Mouse (Mus musculus) intestine, postnatal 0 days (tissue): ENCODE measurements around the gene Thbs4. TPM values are rescaled to one million over a fixed set of nuclear protein-coding genes. Genes with fewer than 3 reads are reported as not detected.
A peak's percentile ranks its signal among the peaks of the same experiment; 100 is the strongest.

Experiments used
- ATAC-seq: fragments of 200-750 bp; cut with Nextera tagmentation; 2 replicates; pipeline ENCODE4 v1.8.0; 2017; ENCODE audit warnings: mild to moderate bottlenecking, moderate TSS enrichment, moderate library complexity
- H3K27ac ChIP-seq: fragments of 300-500 bp; sonication (generic); 2 replicates; pipeline ENCODE4 v1.5.1; 2014; ENCODE audit warnings: mild to moderate bottlenecking, low read depth, low read length, moderate library complexity
- H3K27me3 ChIP-seq: fragments of 300-500 bp; sonication (generic); replicated peaks from 2 replicates; pipeline ENCODE4 v1.6.1; 2014; ENCODE audit warnings: low read length, mixed read lengths; ENCODE audit not compliant: control insufficient read depth, insufficient read depth
- H3K36me3 ChIP-seq: fragments of 300-500 bp; sonication (generic); 2 replicates; pipeline ENCODE4 v1.6.1; 2014; ENCODE audit warnings: mild to moderate bottlenecking, moderate library complexity; ENCODE audit not compliant: control insufficient read depth, insufficient read depth
- H3K4me1 ChIP-seq: fragments of 300-500 bp; sonication (generic); replicated peaks from 2 replicates; pipeline ENCODE4 v1.6.1; 2014; ENCODE audit warnings: antibody characterized with exemption, low read length, mixed read lengths; ENCODE audit not compliant: control insufficient read depth, insufficient read depth
- H3K4me2 ChIP-seq: fragments of 300-500 bp; sonication (generic); replicated peaks from 2 replicates; pipeline ENCODE4 v1.6.1; 2014; ENCODE audit warnings: low read depth, mild to moderate bottlenecking, moderate library complexity
- H3K4me3 ChIP-seq: fragments of 300-500 bp; sonication (generic); 2 replicates; pipeline ENCODE4 v1.5.1; 2014; ENCODE audit warnings: low read depth, low read length
- H3K9ac ChIP-seq: fragments of 300-500 bp; sonication (generic); 2 replicates; pipeline ENCODE4 v1.6.1; 2014; ENCODE audit warnings: mild to moderate bottlenecking, low read depth, low read length
- H3K9me3 ChIP-seq: fragments of 300-500 bp; sonication (generic); 2 replicates; pipeline ENCODE4 v1.6.1; 2016; ENCODE audit warnings: mixed run types; ENCODE audit not compliant: control insufficient read depth
- CTCF ChIP-seq: sonication (generic); IDR thresholded peaks from 2 replicates; pipeline ENCODE4 v1.5.1; 2016; ENCODE audit warnings: low read depth, mild to moderate bottlenecking, control low read depth, antibody characterized with exemption, moderate library complexity
- WGBS: fragments of 180-500 bp; shearing (Covaris S2); extraction: QIAGEN DNeasy Blood & Tissue Kit; methylation state at CpG from one replicate; pipeline ENCODE4 v1.1.7; 2014; 5-methylcytosine and 5-hydroxymethylcytosine counted together
- polyA plus RNA-seq: library from polyadenylated mRNA; unstranded; fragments of >200 nt; fragmentation: Nextera tagmentation; extraction: Ambion mirVana; gene quantifications from 2 replicates; pipeline ENCODE4 v1.2.1, GENCODE M21; 2015

The Thbs4 gene
- polyA plus RNA-seq, 1 experiment from 2014 or later: 7.1 TPM

DNA sequence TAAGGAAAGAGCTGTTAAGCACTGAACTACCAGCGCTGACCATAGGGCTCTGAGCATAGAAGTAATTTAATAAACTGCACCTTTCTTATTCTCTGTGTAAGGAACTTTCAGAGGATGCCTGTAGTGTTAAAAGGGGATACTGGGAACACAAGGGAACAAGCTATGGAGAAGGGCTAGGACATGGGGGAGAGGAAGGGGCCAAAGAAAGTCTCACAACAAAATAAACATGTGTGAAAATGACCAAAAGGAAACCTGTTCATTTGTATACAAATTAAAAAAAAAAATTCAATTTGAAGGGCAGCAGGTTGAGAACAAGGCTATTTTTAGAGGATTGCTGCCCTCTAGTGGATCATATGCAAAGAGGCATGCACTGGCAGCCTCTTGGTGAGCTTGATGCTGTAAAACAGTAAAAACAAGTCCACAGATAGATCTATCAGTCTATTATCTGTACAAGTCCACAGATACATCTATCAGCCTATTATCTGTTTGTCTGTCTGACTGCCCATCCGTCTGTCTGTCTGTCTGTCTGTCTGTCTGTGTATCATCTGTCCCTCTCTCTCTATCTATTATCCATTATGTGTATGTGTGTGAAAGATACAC is 53.8 kb downstream of the Thbs4 start:
- WGBS: 8% methylated on average over 2 of the region's 2 CpGs
- H3K4me2 ChIP-seq: no peak overlapping the region
- no peaks in the 10 kb centered on the region for H3K9me3 ChIP-seq
- H3K36me3 ChIP-seq: no peaks in the 10 kb centered on the region
- H3K9ac ChIP-seq: no peak overlapping the region
- no peak for ATAC-seq
- H3K27me3 ChIP-seq: no peaks in the 10 kb centered on the region
- H3K4me1 ChIP-seq: no peaks in the 10 kb centered on the region
- H3K4me3 ChIP-seq: no peak overlapping the region
- TF ChIP-seq CTCF: peak; percentile 83
- no peak overlapping the region for H3K27ac ChIP-seq

GRCm38 (mm10) chr13:92739858-92740257 is 54.8 kb downstream of the Thbs4 start:
- TF ChIP-seq CTCF: no peak
- Histone ChIP-seq H3K9ac (no peak overlapping the region), H3K4me2 (no peak overlapping the region), H3K9me3 (no peaks in the 10 kb centered on the region), H3K27me3 (no peaks in the 10 kb centered on the region), H3K36me3 (no peaks in the 10 kb centered on the region), H3K4me3 (no peak overlapping the region), H3K4me1 (no peaks in the 10 kb centered on the region), H3K27ac (no peak overlapping the region)
- 90% methylated on average over 3 of the region's 3 CpGs for WGBS
- no peak for ATAC-seq

DNA sequence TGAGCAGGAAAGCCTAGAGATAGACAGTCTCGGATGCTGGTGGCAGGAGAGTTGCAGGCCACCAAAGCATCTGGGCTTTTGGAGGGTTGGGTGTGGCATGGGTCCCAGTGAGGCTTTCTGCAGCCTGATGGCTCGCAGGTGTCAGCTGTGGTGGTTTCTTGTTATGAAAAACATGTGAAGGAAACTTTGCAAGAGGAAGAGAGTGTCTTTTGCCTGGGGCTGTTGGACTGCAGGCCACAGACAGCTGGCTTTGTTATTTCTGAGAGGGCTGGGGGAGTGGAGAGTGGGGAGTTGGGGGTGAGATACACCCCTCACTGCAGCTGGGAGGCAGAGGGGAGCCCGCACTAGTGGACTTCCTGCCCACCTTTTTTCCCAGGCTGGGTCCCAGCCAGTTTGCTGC is 55.8 kb downstream of the Thbs4 start:
- Histone ChIP-seq H3K9ac (no peak overlapping the region), H3K4me3 (no peak overlapping the region), H3K36me3 (no peaks in the 10 kb centered on the region), H3K4me1 (no peaks in the 10 kb centered on the region), H3K9me3 (no peaks in the 10 kb centered on the region), H3K27ac (no peak overlapping the region), H3K27me3 (no peaks in the 10 kb centered on the region), H3K4me2 (no peak overlapping the region)
- ATAC-seq: no peak
- no peak for TF ChIP-seq CTCF
- 75% methylated on average over 3 of the region's 3 CpGs for WGBS

DNA sequence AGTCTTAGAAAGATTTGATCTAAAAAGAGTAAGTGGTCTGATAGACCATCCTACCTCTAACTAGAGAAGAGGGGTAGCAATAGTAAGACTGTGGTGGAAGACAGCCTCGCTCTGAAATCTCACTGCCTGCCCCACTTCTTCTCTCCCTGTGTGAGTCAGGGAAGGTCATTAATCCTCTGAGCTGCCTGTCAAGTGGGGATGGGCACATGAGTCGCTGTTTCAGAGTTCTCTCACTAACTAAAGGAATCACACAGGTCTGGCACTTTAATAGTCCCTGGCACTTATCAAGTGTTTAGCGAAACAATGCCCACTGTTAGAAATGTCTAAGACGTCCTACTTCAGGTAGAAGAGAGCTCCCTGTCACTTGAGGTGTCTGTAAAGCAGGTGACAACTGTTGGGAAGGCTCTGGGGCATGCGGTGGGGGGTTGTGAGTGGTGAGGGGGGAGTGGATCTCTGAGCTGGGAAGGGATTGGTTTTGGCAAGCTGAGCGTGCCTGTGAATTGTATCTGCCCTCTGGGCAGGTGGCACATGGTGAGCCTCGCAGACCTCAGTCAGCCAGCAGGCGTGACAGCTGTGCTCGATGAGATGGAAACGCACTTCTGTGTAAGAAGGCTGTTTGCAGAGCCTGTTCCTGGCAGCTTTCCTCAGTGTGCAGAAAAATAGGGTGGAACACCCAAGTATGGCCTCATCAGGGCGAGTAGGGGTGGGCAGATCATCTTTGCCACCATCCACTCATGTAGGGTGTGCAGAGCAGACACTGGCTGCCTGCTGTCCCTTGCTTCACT is 57.9 kb downstream of the Thbs4 start:
- no peak overlapping the region for H3K27ac ChIP-seq
- H3K4me2 ChIP-seq: no peak overlapping the region
- H3K4me3 ChIP-seq: no peak overlapping the region
- ATAC-seq: no peak
- no peaks in the 10 kb centered on the region for H3K36me3 ChIP-seq
- 63% methylated on average over 11 of the region's 11 CpGs for WGBS
- no peak for TF ChIP-seq CTCF
- no peaks in the 10 kb centered on the region for H3K9me3 ChIP-seq
- H3K27me3 ChIP-seq: no peaks in the 10 kb centered on the region
- no peak overlapping the region for H3K9ac ChIP-seq
- H3K4me1 ChIP-seq: no peaks in the 10 kb centered on the region

DNA sequence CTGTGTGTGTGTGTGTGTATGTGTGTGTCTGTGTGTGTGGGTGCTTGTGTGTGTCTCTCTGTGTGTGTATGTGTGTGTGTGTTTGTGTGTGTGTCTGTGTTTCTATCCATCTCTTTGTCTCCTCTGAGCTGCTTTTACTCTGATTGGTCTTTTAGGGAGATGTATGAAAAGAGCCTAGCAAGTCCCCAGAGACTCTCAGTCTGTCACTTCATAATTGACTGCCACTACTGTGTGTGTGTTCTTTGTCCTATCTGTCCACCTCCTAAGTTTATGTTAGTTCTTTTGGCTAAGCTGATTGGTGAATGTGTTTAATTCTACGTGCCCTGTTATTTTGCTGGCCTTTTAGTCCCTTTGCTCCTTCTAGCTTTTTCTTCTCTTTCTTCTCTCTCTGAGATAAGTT is 58.9 kb downstream of the Thbs4 start:
- no peaks in the 10 kb centered on the region for H3K9me3 ChIP-seq
- no peaks in the 10 kb centered on the region for H3K27me3 ChIP-seq
- H3K9ac ChIP-seq: no peak overlapping the region
- no peak overlapping the region for H3K4me2 ChIP-seq
- ATAC-seq: no peak
- no peak for TF ChIP-seq CTCF
- H3K4me3 ChIP-seq: no peak overlapping the region
- H3K4me1 ChIP-seq: no peaks in the 10 kb centered on the region
- no peak overlapping the region for H3K27ac ChIP-seq
- no peaks in the 10 kb centered on the region for H3K36me3 ChIP-seq
- WGBS: 75% methylated on average over 1 of the region's 1 CpGs

GRCm38 (mm10) chr13:92733741-92734140 is 60.9 kb downstream of the Thbs4 start:
- H3K4me1 ChIP-seq: no peaks in the 10 kb centered on the region
- 82% methylated on average over 11 of the region's 11 CpGs for WGBS
- ATAC-seq: no peak

More at GRCm38 (mm10) chr13:92733741-92734140, 60.9 kb downstream of the Thbs4 start:
- Histone ChIP-seq H3K4me3 (no peak overlapping the region), H3K36me3 (no peaks in the 10 kb centered on the region), H3K27ac (no peak overlapping the region), H3K27me3 (no peaks in the 10 kb centered on the region), H3K9me3 (no peaks in the 10 kb centered on the region), H3K4me2 (0 out of 2 replicates have a peak overlapping the region, but pooled peaks have one; percentile 18), H3K9ac (no peak overlapping the region)
- no peak for TF ChIP-seq CTCF
